Mouse (Mus musculus) stomach, embryonic 16.5 days (tissue): ENCODE measurements around the gene Gm12887. TPM values are rescaled to one million over a fixed set of nuclear protein-coding genes. Genes with fewer than 3 reads are reported as not detected.

ENCODE experiments used
- ATAC-seq: fragments of 200-750 bp; cut with Nextera tagmentation; 2 replicates; pipeline ENCODE4 v1.8.0; 2017; ENCODE audit warnings: moderate number of reproducible peaks, moderate TSS enrichment; ENCODE audit not compliant: insufficient read depth, low FRiP score
- H3K27ac ChIP-seq: fragments of 300-500 bp; sonication (generic); 2 replicates; pipeline ENCODE4 v1.5.1; 2014; ENCODE audit warnings: low read length
- H3K27me3 ChIP-seq: fragments of 300-500 bp; sonication (generic); 2 replicates; pipeline ENCODE4 v1.6.1; 2014; ENCODE audit warnings: low read length, control low read depth, mixed read lengths; ENCODE audit not compliant: control insufficient read depth, insufficient read depth
- H3K36me3 ChIP-seq: fragments of 300-500 bp; sonication (generic); 2 replicates; pipeline ENCODE4 v1.6.1; 2014; ENCODE audit warnings: low read length; ENCODE audit not compliant: control insufficient read depth, insufficient read depth
- H3K4me1 ChIP-seq: fragments of 300-500 bp; sonication (generic); 2 replicates; pipeline ENCODE4 v1.6.1; 2014; ENCODE audit warnings: low read length, control low read depth, mixed read lengths; ENCODE audit not compliant: control insufficient read depth, insufficient read depth
- H3K4me2 ChIP-seq: fragments of 300-500 bp; sonication (generic); 2 replicates; pipeline ENCODE4 v1.6.1; 2014; ENCODE audit warnings: low read depth, low read length, mixed read lengths
- H3K4me3 ChIP-seq: fragments of 300-500 bp; sonication (generic); replicated peaks from 2 replicates; pipeline ENCODE4 v1.5.1; 2014; ENCODE audit warnings: mild to moderate bottlenecking, low read length
- H3K9ac ChIP-seq: fragments of 300-500 bp; sonication (generic); 2 replicates; pipeline ENCODE4 v1.6.1; 2014; ENCODE audit warnings: low read length
- H3K9me3 ChIP-seq: fragments of 300-500 bp; sonication (generic); replicated peaks from 2 replicates; pipeline ENCODE4 v1.6.1; 2016; ENCODE audit warnings: low read length, control low read depth; ENCODE audit not compliant: control insufficient read depth
- WGBS: fragments of 180-500 bp; shearing (Covaris S2); extraction: QIAGEN DNeasy Blood & Tissue Kit; methylation state at CpG from one replicate; pipeline ENCODE4 v1.1.7; 2014; 5-methylcytosine and 5-hydroxymethylcytosine counted together
- polyA plus RNA-seq: library from polyadenylated mRNA; unstranded; fragments of >200 nt; fragmentation: Nextera tagmentation; extraction: Ambion mirVana; gene quantifications from 2 replicates; pipeline ENCODE4 v1.2.1, GENCODE M21; 2015

The Gm12887 gene
- not detected in 2 replicates for polyA plus RNA-seq

DNA sequence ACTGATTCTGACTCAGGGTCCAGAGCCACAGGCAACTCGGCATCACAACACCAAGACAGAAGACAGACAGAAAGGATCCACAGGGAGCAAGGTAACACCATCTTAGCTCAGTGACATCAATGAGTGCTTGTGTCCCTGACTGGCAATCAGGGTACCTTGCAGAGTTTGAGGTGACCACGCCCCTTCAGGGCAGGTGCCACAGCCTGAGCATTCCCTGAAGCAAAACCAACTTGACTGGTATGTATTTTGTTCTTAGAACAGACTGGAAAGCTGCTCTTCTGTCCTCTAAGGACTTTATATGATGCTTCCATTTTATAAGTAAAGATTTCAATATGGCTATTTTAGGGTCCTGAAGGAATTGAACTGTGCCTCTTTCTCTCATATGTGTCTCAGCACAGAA lies at the start of gene Gm12887:
Gene Gm12887 (minus strand): TSS at position 101 of the 400 bp plus-strand sequence.
- 38% methylated on average over 2 of the region's 2 CpGs for WGBS
- H3K4me2 ChIP-seq, result no peak within 1 kb of the TSS
- H3K27me3 ChIP-seq, result no peaks in the 10 kb centered on the region
- no peaks in the 10 kb centered on the region for H3K36me3 ChIP-seq
- 0 out of 2 replicates have a peak, but pooled peaks cover 5% of the 10 kb centered on the region for H3K9me3 ChIP-seq
- no peak within 1 kb of the TSS for H3K4me3 ChIP-seq
- ATAC-seq, result no peak
- no peak within 1 kb of the TSS for H3K27ac ChIP-seq
- no peaks in the 10 kb centered on the region for H3K4me1 ChIP-seq
- no peak within 1 kb of the TSS for H3K9ac ChIP-seq

DNA sequence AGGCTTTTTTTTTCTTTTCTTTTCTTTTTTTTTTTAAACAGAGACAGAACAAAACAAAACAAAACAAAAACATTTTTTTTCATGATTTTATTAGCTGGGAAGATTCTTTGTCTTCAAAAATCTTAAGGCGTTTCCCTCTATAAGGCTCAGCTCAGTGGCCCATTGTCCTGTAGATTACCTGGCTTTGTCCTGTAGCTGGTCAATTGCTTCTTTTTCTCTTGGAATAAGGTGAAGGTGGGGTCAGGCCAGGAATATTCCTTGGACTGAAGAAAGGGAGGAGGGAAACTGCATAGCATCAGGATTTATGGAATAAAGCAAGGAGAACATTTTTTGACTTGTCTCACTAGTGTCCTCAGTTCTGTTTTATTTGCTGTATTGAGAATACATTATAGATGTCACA lies 35.1 kb upstream of the Gm12887 start:
- peaks cover 5% of the 10 kb centered on the region; the same call in 1 of the 2 replicates for H3K9me3 ChIP-seq
- no peaks in the 10 kb centered on the region for H3K36me3 ChIP-seq
- no peak overlapping the region for H3K27ac ChIP-seq
- WGBS, result 82% methylated on average over 1 of the region's 1 CpGs
- no peak for ATAC-seq
- no peaks in the 10 kb centered on the region for H3K27me3 ChIP-seq
- no peak overlapping the region for H3K9ac ChIP-seq
- no peaks in the 10 kb centered on the region for H3K4me1 ChIP-seq
- H3K4me2 ChIP-seq, result no peak overlapping the region
- H3K4me3 ChIP-seq, result no peak overlapping the region

Other genes starting within 250 kb of the Gm12887 start
- not detected in 2 replicates for gene Gm12886, start 199.0 kb downstream of the Gm12887 start, polyA plus RNA-seq